Mouse (Mus musculus) cerebellum, adult 2 months (tissue): ENCODE data around the gene Zfp626.

Experiments
- CTCF ChIP-seq: fragments of 200-500 bp; IDR thresholded peaks from 2 replicates; pipeline ENCODE4 v1.5.1; 2011; ENCODE audit warnings: low read depth, mild to moderate bottlenecking, control low read depth, low read length, moderate library complexity, borderline replicate concordance; ENCODE audit not compliant: insufficient read depth
- POLR2A ChIP-seq: fragments of 200-500 bp; IDR thresholded peaks from 2 replicates; pipeline ENCODE4 v1.6.1; 2011; ENCODE audit warnings: low read length, control low read depth, borderline replicate concordance; ENCODE audit not compliant: insufficient read depth

DNA sequence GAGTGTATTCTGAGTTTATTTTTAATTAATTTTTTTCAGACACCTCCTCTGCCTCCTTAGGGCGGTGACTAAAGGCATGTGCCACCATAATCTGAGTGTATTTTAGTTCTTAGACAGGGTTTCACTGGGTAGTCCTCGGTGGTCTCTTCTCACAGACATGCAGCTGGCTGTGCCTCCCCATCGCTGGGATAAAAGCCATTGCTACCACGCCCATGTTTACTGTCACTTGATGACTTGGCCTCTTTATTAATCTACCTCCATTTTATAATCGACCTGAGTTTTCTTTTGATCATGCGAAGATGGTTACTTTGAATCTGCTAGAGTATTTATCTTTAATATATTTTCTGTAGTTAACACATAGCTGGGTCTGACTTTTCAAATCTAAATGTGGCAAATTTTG lies 30.9 kb downstream of the Zfp626 start:
- TF ChIP-seq CTCF (no peak), POLR2A (no peak)
